Mouse (Mus musculus) heart, postnatal 4 days (tissue): ENCODE measurements at regions not wholly inside any gene's neighbourhood (a gene's known extent, or its start where the extent isn't known, plus 50 kb on each side); places are given as distances from the start of the nearest gene placed in this dataset.

Source experiments
- DNase-seq: peaks from one replicate; pipeline ENCODE4 v3.0.0; 2021

- no peak for DNase-seq
These were observed 429.4 kb downstream of the Ptprc start for GRCm38 (mm10) chr1:137746129-137746528.

GRCm38 (mm10) chr1:137738157-137738851 is 437.2 kb downstream of the Ptprc start:
- DNase-seq = no peak

GRCm38 (mm10) chr1:137703882-137704281 is 471.6 kb downstream of the Ptprc start:
- no peak for DNase-seq

- DNase-seq = no peak
These were observed 476.6 kb downstream of the Ptprc start for GRCm38 (mm10) chr1:137698876-137699275.

GRCm38 (mm10) chr1:137697289-137697688 is 478.2 kb downstream of the Ptprc start:
- no peak for DNase-seq

GRCm38 (mm10) chr1:137696796-137697195 is 478.7 kb downstream of the Ptprc start:
- DNase-seq = no peak

- no peak for DNase-seq
These were observed 479.8 kb downstream of the Ptprc start for GRCm38 (mm10) chr1:137695751-137696150.

GRCm38 (mm10) chr1:137692525-137692924 is 483.0 kb downstream of the Ptprc start:
- no peak for DNase-seq

- no peak for DNase-seq
These were observed 484.5 kb downstream of the Ptprc start for GRCm38 (mm10) chr1:137690860-137691595.

- peak; percentile 35 for DNase-seq
These were observed 504.9 kb downstream of the Ptprc start for GRCm38 (mm10) chr1:137670650-137671049.

- no peak for DNase-seq
These were observed 505.7 kb downstream of the Ptprc start for GRCm38 (mm10) chr1:137669849-137670248.

- DNase-seq = no peak
These were observed 517.4 kb downstream of the Ptprc start for GRCm38 (mm10) chr1:137658141-137658540.

- DNase-seq = peak; percentile 85
These were observed 518.5 kb downstream of the Ptprc start for GRCm38 (mm10) chr1:137656900-137657458.

GRCm38 (mm10) chr1:137654171-137654570 is 521.3 kb downstream of the Ptprc start:
- DNase-seq = no peak

- peak; percentile 22 for DNase-seq
These were observed 522.0 kb downstream of the Ptprc start for GRCm38 (mm10) chr1:137653495-137653894.

GRCm38 (mm10) chr1:137650629-137651028 is 524.9 kb downstream of the Ptprc start:
- no peak for DNase-seq

- no peak for DNase-seq
These were observed 525.4 kb downstream of the Ptprc start for GRCm38 (mm10) chr1:137650082-137650481.

- DNase-seq = no peak
These were observed 526.7 kb downstream of the Ptprc start for GRCm38 (mm10) chr1:137648832-137649231.

GRCm38 (mm10) chr1:137644601-137645040 is 530.9 kb downstream of the Ptprc start:
- peak; percentile 30 for DNase-seq

- DNase-seq = no peak
These were observed 532.0 kb downstream of the Ptprc start for GRCm38 (mm10) chr1:137643508-137643907.

GRCm38 (mm10) chr1:137640848-137641247 is 534.7 kb downstream of the Ptprc start:
- DNase-seq = no peak

- DNase-seq = no peak
These were observed 538.6 kb downstream of the Ptprc start for GRCm38 (mm10) chr1:137636947-137637346.

- DNase-seq = no peak
These were observed 539.1 kb downstream of the Ptprc start for GRCm38 (mm10) chr1:137636321-137636944.
